Mouse (Mus musculus) urinary bladder, adult 18-20 months (tissue): ENCODE data around the gene Degs2.

ENCODE experiments used
- DNase-seq, 2 experiments: peaks; one replicate each; pipeline ENCODE4 v3.0.0; 2022; ENCODE audit warnings: low spot score in 2 of 2, mixed read lengths in 2 of 2

Gene Degs2

DNA sequence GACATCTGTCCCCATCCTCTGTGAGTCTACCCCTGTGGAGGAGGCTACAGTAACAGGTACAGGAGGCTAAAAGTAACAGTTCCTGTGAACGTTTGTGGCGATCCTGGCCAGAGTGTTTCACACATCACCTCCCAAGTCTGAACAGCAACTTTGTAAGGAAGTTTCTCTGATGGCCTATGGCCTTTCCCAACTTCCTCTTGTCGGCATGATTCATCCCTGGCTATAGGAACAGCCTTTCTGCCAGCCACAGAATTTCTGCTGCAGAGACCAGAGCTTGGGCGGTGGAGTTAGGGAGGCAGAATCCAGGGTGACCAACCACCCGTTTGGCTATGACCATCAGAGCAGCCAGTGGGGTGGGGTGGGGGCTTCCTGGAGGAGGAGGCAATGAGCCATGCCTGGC lies 2.1 kb downstream of the Degs2 start:
- no peak for DNase-seq

DNA sequence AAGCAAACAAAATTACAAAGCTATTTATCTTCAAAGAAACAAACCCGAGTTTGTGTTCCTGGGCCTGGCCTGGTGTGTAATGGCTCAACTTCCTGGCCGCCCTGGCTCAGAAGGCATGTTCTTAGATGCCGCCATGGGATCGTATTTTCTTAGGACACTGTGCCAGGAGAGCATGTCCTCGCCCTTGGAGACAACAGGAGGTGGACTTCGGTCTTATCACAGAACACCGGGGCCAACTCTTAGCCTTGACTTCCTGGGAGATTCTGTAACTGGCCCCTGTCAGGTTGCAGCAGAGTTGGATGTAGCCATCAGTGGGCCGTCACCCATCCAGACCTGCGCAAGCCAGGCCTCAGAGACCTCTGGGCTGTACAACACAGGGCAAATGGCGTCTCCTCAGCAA lies 2.5 kb downstream of the Degs2 start:
- DNase-seq = no peak

DNA sequence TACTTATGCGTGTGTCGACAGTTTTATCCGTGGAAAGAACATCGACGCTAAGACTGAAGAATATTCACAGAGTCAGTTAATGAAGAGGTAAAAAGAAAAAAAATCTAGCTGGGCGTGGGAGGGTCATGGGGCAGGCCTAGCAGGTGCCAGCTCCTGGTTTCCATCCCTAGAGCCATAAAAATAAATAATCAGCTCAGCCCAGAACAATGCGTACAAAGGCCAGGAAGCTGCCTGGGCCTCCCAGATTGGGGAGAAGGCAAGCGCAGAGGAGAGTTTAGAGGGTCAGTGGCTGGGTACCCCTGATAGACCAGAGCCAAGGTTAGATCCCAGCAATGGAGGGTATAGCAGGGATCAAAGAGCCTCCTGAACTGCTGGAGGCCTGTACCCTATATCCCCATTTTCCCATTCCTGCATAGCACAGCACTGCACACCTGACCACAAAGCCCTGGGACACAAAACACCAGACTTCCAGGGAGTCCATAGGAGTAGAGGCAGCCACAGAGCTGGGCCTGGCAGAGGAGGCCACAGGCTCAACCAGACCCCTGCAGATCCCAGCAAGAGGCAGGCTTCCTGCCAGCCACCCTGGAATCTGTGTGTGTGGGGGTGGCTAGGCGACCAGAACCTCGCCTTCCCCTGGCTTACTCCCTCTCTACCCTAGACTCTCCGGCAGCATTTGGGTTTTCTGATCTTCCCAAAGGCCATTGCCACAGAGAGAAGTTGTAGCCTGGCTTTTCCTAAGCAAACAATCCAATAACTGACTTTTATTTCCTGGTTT lies 3.2 kb downstream of the Degs2 start:
- DNase-seq = no peak

DNA sequence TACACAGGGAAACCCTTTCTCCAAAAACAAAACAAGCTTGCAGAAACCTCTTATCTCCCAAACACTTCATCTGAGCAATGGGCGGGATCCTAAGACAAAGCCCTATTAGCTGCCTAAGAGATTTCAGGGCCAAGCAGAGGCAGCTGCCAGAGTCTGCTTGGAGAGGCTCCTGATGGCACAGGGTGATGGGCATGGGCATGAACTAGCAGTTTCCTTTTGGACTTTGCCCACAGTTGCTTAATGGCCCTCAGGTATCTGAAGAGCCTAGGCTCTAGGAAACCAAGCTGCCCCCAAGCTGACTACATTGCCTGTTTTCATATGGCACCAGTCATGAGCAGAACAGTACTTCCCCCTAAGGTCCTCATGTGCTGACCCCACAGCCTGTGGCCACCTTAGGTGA lies 7.9 kb downstream of the Degs2 start:
- no peak for DNase-seq

DNA sequence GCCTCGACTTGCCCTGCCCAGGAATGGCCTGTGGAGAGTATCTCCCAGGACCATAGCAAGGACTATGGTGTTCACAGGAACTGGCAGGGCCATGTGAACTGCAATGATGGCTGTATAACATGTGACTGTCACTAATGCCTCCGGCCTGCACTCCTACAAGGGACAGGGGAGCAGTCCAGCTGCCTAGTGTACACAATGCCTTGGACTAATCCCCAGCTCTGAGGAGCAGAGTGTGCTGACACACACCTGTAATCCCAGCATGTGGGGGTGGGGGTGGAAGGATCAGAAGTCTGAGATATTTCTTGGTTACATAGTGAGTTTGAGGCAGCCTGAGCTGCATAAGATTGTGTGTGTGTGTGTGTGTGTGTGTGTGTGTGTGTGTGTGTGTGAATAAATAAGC lies 8.5 kb downstream of the Degs2 start:
- DNase-seq = no peak

DNA sequence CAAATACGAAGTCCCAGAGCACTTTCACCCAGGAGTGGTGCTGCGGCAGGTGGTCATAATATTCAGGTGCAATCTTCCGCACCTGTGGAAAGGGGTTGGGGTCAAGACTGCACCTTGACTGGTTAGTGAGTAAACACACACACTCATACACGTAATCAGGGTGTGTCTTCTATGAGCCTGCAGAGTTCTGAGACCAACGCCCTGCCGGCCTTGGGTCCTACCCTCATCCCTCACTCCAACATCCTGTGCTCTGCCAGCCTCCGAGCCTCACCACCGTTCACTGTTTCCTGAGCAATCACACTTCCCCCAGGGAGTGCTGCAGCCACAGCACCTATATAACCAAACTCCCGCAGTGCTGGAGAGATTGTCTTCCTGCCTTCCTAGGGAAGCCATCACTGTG lies 11.6 kb downstream of the Degs2 start:
- DNase-seq = no peak

DNA sequence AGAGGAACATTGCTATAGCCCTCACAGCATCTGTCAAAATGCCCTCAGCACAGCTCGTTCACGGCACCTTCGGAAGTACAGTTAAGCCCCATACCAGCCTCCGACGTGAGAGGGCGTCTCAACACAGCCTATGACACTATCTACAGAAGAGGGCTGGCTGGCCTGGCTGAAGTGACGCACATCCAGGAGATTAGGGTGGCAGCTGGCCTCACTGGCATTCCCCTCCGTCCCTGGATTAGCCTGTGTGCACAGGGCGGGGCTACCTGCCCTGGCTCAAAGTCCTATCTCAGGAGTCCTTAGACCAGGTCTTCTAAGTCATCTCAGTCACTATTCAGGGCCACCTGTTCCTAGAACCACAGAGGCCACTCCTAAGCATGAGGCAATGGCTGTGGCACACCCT lies 12.9 kb downstream of the Degs2 start:
- no peak for DNase-seq

DNA sequence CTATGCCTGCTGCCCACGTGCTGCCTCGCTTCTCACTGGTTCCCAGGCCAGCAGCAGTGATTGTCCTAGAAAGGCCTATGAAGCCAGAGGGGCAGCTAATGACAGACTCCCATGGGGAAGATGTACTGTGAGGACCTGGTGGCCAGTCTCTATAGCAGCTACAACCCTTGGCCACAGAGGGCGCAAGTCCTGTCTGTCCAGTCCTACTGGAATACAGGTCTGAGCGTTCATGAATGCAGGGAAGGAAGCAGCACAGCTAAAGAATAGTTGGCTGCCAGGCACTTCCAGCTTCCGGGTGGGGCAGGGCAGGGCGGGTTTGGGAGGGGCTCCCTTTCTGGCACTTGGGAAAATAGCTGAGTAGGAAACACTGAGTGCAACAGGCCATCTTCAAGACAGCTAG lies 15.2 kb downstream of the Degs2 start:
- no peak for DNase-seq

DNA sequence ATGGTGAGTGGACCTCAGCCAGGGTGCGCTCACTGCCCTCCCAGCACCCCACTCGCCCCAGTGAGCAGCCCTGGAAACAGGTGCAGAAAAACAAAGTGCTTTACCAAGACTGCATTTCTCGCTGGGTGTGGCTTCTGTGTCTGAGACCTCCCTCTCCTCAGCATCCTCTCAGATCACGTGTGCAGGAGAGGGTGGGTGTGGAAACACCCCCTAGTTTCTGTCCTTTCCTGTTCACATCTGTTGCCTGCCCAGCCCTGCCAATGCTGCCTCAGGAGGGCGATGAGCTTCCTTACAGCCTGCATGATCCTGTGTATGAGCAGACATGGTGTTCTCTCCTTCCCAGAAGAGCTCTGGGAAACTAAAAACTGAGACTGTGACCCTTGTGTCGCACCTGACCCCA lies 15.7 kb downstream of the Degs2 start:
- no peak for DNase-seq

DNA sequence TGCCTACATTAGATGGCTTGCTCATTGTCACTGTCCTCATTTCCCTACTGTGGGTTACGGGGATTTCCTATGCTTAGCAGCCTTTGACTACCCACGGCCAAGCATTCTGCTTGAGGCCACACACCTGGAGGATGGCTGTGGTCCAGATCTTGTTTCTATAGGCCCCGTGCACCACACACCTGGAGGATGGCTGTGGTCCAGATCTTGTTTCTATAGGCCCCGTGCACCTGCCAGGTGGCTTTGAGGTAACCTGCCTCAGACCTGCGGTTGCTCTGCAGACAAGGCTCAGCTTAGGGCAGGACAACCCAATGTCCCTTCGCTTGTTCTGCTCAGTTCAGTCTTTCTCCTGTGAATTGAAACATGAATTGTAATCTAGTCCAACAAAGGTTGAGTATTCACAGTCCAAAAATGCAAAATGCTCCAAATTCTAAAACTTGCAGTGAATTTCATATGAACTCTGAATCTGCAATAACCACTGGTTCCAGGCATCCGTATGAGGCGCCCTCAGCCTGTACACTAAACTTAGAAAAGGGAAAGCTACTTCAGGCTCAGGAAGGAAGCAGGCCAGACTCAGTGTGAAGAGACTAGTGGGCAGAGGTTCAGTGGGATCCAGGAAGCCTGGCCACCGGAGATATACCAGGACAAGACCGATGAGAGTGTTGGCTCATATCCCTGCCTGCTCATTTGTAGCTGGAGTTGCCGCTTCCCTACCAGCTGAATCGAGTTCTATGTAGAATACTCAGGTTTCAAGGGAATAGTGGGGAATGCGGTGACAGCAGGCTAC lies 19.7 kb downstream of the Degs2 start:
- no peak for DNase-seq

DNA sequence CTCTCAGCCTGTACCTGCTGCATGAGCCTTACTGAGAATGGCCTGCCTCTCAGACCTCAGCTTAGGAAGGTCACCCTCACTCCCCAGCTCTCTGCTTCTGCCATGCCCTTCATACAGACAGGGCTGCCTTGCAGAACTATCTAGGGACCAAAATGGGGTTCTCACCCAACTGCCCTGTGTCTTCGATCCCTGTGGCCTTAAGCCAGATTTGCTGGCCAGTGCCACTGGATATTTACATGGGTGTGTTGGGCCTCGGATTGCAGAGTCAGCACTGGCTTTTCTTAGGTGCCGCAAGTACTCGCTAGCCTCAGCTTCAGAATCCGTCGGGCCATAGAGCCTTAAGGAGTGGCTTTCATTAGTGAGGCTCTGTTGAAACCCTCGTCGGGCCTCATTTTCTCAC lies 21.3 kb downstream of the Degs2 start:
- no peak for DNase-seq

DNA sequence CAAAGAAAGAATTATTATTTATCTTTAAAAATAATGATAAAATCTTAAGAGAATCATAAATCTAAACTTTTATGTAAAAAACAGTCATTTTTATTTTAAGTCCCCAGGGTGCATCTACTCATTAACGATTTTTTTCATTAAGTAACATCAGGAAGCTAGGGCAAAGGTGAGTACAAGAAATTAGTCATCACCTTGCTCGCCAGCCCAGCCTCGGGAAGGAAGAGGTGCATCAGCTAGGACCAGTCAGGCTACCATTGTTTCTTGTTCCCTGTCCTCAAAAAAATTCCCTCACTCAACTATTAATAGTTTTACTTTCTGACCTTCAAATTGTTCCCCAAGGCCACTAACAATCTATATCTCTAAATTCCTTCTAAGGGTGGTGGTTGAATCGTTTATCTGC lies 23.7 kb downstream of the Degs2 start:
- no peak for DNase-seq

DNA sequence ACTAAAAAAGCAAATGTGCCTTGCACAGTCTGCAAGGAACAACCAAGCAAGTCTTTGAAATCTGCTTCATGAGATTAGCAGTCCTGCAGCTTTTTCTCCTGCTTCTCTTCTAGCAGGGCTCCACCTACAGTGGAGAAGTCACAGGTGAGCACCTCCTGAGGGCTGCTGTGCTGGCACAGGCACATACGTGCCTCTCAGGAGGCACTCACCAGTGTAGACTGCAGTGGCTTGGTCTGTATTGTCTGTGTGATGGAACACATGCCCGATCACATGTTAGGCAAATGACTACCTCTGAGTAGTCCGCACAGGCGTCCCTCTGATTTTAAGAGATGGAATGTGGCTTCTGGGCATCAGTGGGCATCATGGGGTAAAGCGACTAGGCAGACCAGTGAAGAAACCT lies 25.0 kb downstream of the Degs2 start:
- DNase-seq = no peak

DNA sequence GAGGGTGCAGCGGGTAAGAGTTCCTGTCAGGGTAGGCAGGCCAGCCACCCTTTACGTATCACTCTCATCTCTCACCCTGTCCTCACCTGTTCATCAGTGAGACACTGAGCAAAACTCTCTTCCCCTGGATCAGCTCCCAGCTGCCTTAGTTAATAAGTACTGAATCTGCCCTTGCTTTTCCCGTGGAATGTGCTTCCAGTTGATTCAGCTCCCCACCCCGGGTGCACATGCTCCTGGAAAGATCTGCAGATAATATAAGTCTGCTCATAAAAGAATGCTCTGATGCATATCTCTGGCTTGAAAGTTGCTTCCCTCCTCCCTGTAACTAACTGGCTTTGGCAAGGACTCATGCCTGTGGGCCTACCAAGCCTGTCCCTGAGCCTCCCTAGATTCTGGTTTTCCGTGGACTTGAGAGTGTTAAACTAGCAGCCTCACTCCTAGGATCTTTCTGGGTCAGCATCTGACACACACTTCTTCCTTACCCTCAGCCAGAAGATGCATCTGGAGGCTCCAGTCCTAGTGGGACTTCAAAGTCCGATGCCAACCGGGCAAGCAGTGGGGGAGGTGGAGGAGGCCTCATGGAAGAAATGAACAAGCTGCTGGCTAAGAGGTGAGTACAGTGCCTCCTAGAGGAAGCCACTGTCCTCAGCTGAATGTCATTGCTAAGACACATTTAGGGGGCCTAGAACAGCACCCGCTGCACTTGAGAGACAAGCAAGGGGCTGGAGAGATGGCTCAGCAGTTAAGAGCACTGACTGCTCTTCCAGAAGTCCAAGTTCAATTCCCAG lies 26.3 kb downstream of the Degs2 start:
- no peak for DNase-seq

DNA sequence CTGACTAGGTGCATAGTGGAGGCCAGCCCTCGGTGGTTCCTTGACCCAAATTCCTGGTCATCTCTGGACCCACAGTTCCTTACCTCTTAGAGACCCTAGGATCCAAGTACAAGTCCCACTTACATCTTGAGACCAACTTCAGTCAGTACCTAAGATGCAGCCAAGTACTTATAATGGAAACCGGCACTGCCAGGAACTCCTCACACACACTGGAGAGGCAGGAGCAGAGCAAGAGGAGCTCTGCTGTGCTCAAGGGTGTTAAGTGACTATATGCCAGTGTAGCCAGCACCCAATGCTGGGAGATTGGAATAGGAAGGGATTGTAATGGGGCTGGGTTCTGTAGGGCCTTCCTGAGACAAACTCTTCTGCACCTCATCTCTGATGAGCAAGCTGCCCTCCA lies 27.2 kb downstream of the Degs2 start:
- no peak for DNase-seq

DNA sequence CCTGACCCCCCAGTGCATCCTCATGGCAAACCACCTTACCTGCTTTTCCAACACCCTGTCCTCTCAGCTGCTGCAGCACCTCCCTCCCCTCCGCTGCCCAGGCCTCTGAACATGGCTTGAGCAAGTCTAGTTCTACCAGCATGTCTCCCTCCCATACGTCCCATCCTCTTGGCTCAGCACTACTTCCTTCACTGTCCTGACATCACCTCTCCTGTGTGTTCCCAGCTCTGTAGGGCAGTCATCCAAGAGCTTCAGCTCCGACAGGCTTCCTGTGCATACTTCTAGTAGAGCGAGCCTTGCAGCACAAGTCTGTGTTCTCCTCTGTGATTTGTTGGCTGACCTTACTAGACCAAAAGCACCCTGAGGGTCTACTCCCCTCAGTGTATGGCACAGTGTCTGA lies 27.6 kb downstream of the Degs2 start:
- no peak for DNase-seq

DNA sequence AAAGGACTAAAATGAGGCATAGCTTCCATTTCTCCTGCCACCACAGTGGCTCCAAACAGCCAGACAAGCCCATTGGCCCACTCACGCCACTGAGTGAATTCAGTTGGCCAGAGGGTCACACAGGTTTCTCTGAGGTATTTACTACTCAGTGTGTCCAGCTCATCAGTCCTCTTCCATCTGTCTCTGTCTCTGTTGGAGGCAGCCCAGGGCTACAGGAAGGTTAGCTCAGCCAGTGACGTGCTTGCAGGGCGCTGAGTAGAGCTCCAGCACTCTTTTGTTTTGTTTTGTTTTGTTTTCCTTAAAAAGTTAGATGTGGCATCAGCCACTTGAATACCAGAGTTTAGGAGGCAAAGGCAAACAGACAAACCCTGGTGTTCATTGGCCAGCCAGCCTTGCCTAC lies 28.6 kb downstream of the Degs2 start:
- DNase-seq = no peak

DNA sequence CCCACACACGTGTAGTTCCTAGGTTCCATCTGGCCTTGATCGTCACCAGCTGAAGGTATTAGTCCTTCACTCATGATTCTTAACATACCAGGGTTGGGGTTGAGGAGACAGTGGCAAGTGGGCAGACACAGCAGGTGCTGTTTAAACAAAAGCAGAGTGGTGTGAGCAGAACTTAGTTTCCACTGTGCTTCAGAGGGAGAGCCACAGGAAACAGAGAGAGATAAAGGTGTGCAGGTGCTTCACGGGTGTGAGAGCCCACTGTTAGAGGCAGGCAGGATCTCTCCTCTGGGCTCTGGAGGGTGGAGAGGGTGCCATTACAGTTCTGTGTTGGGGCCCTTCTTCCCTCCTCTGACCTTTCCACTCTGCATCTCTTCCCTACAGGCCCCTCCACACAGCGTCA lies 29.2 kb downstream of the Degs2 start:
- no peak for DNase-seq

DNA sequence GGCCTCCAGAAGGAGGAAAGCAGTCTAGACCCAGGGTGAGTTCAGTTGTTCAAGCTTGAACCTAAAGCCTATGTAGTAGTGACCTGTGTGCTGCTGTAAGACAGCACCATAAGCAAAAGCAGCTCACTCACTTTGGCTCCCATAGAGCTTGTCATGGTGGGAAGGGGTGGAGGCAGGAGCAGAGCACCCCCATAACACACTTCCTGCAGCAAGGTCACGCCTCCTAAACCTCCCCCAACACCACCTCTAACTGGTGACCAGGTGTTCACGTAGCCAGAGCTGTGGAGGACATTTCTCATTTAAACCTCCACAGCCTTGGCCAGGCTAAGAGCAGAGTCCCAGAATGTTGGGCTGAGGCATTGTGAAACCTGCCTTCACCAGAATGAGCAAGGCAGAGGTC lies 30.6 kb downstream of the Degs2 start:
- no peak for DNase-seq

DNA sequence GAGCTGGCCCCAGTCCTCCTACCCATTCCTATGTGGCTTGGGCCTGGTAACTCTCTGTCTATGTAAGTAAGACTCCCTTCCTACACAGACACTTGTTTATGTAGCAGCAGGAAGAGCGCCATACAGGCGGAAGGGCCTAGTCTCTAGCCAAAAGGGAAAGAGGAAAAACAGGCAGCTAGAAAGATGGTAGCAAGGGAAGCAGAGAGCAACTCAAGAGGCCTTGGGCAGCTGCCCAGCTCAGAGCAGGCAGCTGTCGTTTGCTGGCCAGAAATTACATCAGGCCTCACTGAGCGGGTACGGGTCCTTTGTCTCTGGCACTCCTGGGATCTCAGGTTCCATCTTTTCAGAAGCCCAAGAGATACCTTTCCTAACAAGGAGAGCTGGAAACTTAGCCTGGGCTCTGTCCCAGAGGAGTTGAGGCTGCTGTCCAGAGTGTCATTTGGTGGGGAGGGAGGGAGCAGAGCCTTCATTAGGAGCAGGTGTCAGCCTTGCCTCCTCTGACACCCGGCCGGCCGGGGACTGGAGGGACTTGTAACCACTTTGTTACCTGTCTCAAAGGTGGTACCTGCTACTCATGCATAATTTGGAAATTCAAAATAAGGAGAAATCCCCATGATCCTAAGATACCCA lies 33.4 kb downstream of the Degs2 start:
- no peak for DNase-seq

DNA sequence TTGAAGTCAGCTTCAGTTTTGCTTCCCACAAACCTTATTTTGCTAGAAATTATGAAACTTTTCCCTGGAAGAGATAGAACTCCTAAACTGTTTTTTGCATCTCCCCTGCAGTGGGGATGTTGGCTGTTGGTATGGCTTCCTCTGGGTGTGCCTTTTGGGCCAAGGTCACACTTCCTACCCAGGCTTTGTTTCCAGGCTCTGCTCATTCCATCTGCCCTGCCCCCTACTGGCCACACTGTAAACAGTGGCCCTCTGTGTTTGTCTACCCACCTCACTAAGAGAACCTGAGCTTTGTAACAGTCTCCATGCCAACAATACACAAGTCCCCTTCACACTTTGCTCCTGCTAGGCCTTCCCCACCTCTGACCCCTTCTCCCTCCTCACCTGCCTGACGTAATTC lies 44.8 kb downstream of the Degs2 start:
- DNase-seq = peak in 1 of 2 experiments; percentile 33
